Mouse (Mus musculus) thymus, adult 2 months (tissue): ENCODE measurements around the gene Krt24. TPM values are rescaled to one million over a fixed set of nuclear protein-coding genes. Genes with fewer than 3 reads are reported as not detected.

Source experiments
- DNase-seq: peaks from one replicate; pipeline ENCODE4 v3.0.0; 2021
- H3K27ac ChIP-seq: fragments of 200-500 bp; 2 replicates; pipeline ENCODE4 v1.5.1; 2012; ENCODE audit warnings: low read length, control low read depth; ENCODE audit not compliant: control insufficient read depth, insufficient read depth
- H3K27me3 ChIP-seq: fragments of 200-500 bp; 2 replicates; pipeline ENCODE4 v1.6.1; 2012; ENCODE audit warnings: mild to moderate bottlenecking, low read length, moderate library complexity, mixed read lengths; ENCODE audit not compliant: control insufficient read depth, insufficient read depth
- H3K36me3 ChIP-seq: fragments of 200-500 bp; 2 replicates; pipeline ENCODE4 v1.6.1; 2012; ENCODE audit warnings: mild to moderate bottlenecking, low read length, moderate library complexity; ENCODE audit not compliant: control insufficient read depth, insufficient read depth
- H3K4me1 ChIP-seq: fragments of 200-500 bp; replicated peaks from 2 replicates; pipeline ENCODE4 v1.6.1; 2012; ENCODE audit warnings: low read length; ENCODE audit not compliant: control insufficient read depth, insufficient read depth
- H3K4me3 ChIP-seq: fragments of 200-500 bp; 2 replicates; pipeline ENCODE4 v1.5.1; 2012; ENCODE audit warnings: mild to moderate bottlenecking, low read length, control low read depth, moderate library complexity; ENCODE audit not compliant: control insufficient read depth, insufficient read depth
- CTCF ChIP-seq: fragments of 200-500 bp; IDR thresholded peaks from 2 replicates; pipeline ENCODE4 v1.5.1; 2012; ENCODE audit warnings: mild to moderate bottlenecking, control low read depth, low read length, moderate library complexity, borderline replicate concordance; ENCODE audit not compliant: control insufficient read depth, poor library complexity, insufficient read depth; ENCODE audit errors: extremely low read depth
- POLR2A ChIP-seq: fragments of 200-500 bp; IDR thresholded peaks from 2 replicates; pipeline ENCODE4 v1.6.1; 2012; ENCODE audit warnings: mild to moderate bottlenecking, low read length, control low read depth, moderate library complexity; ENCODE audit not compliant: control insufficient read depth, poor library complexity, insufficient read depth; ENCODE audit errors: extremely low read depth
- WGBS: fragments of 180-500 bp; shearing (Covaris S2); methylation state at CpG from one replicate; pipeline ENCODE4 v1.1.7; 2018; 5-methylcytosine and 5-hydroxymethylcytosine counted together
- polyA plus RNA-seq: library from polyadenylated mRNA; depleted of rRNA; stranded (reverse); fragments of >200 nt; gene quantifications from 2 replicates; pipeline ENCODE4 v1.2.3, GENCODE M21; 2012

The Krt24 gene
- polyA plus RNA-seq, 1 experiment = 0.12 TPM

DNA sequence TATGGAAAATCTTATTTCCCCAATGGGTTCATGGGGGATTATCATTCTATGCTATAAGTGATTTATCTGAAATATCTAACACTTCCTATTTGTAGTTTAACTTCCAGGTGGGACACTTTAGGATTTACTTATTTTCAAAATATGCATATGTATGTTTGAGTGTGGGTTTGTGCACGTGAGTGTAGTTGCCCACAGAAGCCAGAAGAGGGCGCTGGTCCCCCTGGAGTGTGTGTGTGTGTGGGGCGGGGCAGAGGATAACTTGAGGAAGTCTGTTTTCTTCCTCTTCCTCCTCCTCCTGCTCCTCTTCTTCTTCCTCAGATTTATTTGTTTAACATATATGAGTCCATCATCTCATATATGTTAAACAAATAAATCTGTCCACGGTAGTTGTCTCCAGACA, 28.8 kb downstream of the Krt24 start:
- Histone ChIP-seq H3K36me3 (no peaks in the 10 kb centered on the region), H3K4me1 (peaks cover 8% of the 10 kb centered on the region), H3K4me3 (no peak overlapping the region), H3K27ac (no peak overlapping the region), H3K27me3 (no peaks in the 10 kb centered on the region)
- 85% methylated on average over 4 of the region's 4 CpGs for WGBS
- DNase-seq = no peak
- TF ChIP-seq CTCF = no peak

DNA sequence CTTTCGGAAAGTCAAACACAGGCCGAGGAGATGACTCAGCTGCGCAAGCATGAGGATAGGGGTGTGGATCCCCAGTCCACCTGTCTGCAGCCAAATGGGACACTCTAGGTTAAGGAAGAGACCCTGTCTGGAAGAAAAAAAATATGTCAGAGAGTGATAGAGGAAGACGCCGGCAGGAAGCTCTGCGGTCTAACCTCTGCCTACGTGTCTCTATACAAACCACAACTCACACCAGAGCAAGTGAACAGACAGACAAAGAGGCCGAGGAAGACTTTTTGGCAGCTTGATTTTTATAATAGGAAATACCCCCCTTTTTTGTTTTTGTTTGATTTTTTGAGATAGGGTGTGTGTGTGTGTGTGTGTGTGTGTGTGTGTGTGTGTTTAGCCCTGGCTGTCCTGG, 29.7 kb downstream of the Krt24 start:
- 40% methylated on average over 8 of the region's 8 CpGs for WGBS
- DNase-seq = peak; percentile 18
- peaks cover 8% of the 10 kb centered on the region for H3K4me1 ChIP-seq
- TF ChIP-seq POLR2A (no peak), CTCF (no peak)
- H3K27me3 ChIP-seq = no peaks in the 10 kb centered on the region
- no peak overlapping the region for H3K4me3 ChIP-seq
- H3K27ac ChIP-seq = no peak overlapping the region
- no peaks in the 10 kb centered on the region for H3K36me3 ChIP-seq

DNA sequence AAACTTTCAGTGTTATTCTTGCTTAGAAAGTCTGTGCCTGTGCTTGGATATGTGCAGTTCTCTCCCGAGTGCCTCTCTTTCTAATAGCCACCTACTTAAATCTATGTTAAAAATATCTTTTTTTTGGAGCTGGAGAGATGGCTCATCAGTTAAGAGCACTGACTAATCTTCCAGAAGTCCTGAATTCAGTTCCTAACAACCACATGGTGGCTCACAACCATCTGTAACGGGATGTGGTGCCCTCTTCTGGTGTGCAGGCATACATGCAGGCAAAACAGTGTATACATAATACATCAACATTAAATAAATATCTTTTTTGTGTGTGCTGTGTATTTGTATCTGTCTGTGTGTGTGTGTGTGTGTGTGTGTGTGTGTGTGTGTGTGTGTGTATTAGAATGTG, 31.2 kb downstream of the Krt24 start:
- Histone ChIP-seq H3K27me3 (no peaks in the 10 kb centered on the region), H3K36me3 (no peaks in the 10 kb centered on the region), H3K4me3 (no peak overlapping the region), H3K4me1 (peaks cover 8% of the 10 kb centered on the region), H3K27ac (no peak overlapping the region)
- TF ChIP-seq CTCF (no peak), POLR2A (no peak)
- no peak for DNase-seq
- WGBS = 79% methylated on average over 2 of the region's 2 CpGs

DNA sequence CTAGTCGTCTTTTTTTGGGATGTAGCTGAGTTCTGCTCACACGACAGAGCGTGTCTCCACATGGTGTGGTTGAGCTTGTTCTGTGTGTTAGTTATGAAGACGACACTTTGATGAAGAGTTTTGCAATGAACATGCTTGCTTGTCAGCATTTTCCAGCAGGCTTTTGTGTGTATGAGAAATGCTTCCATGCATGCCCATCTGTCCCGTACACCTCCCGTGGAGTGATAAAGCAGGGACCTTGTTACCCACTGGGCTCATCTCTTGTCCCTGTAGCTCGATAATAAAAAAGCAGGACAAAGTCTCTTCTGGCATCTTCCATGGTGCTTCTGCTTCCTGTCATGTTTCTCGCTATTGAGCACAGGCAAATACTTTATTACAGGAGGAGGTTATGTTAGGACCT, 32.4 kb downstream of the Krt24 start:
- Histone ChIP-seq H3K36me3 (no peaks in the 10 kb centered on the region), H3K27me3 (no peaks in the 10 kb centered on the region), H3K4me1 (peaks cover 8% of the 10 kb centered on the region), H3K4me3 (no peak overlapping the region), H3K27ac (no peak overlapping the region)
- WGBS = 71% methylated on average over 8 of the region's 8 CpGs
- DNase-seq = no peak
- no peak for TF ChIP-seq POLR2A
- TF ChIP-seq CTCF = no peak

DNA sequence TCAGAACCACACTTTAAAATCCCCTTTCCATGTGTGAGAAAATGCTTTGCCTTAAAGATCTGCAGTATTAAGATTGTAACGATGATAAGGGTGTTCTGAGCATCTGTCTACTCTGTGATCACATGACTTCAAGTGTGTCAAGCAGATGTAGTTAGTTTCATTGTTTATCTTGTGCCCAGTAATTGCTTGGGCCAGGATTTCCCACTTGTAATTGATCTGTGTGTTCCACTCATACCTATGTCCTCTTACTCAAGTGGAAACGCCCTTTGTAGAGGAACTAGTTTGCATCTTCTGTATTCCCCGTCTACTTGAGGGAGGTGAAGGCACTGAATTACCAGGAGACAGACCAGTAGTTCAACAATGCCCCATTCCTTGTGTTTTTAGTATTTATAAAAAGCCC, 34.4 kb downstream of the Krt24 start:
- DNase-seq = no peak
- Histone ChIP-seq H3K27me3 (no peaks in the 10 kb centered on the region), H3K27ac (no peak overlapping the region), H3K4me1 (peaks cover 8% of the 10 kb centered on the region), H3K36me3 (no peaks in the 10 kb centered on the region), H3K4me3 (no peak overlapping the region)
- no peak for TF ChIP-seq POLR2A
- no peak for TF ChIP-seq CTCF
- 48% methylated on average over 3 of the region's 3 CpGs for WGBS

DNA sequence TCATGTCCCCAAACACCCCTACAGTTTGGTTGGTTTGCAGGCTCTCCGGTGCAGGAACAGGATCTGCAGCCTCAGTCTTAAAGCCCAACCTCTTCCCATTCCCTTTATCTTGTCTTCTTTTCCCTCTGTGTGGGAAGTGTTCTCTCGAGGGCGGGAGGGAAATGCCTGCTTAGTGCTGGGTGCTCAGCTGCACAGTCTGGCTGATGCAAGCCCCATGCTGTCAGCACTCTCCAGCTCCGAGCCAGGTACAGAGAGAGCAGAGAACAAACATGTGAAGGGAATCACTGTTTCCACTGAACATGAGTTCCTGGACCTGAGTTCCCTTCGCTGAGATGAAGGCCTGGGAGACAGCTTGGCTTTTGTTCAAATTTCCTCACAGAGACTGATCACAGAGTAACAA, 34.8 kb downstream of the Krt24 start:
- no peak for TF ChIP-seq CTCF
- TF ChIP-seq POLR2A = no peak
- H3K4me1 ChIP-seq = peaks cover 6% of the 10 kb centered on the region
- H3K36me3 ChIP-seq = no peaks in the 10 kb centered on the region
- 68% methylated on average over 5 of the region's 5 CpGs for WGBS
- no peak for DNase-seq
- no peak overlapping the region for H3K4me3 ChIP-seq
- no peak overlapping the region for H3K27ac ChIP-seq
- H3K27me3 ChIP-seq = no peaks in the 10 kb centered on the region

- H3K27me3 ChIP-seq = 0 out of 2 replicates have a peak, but pooled peaks cover 2% of the 10 kb centered on the region
- H3K36me3 ChIP-seq = no peaks in the 10 kb centered on the region
- H3K4me3 ChIP-seq = no peak overlapping the region
- no peaks in the 10 kb centered on the region for H3K4me1 ChIP-seq
- peak; percentile 27 for DNase-seq
- H3K27ac ChIP-seq = no peak overlapping the region
- 68% methylated on average over 4 of the region's 4 CpGs for WGBS
- TF ChIP-seq POLR2A = no peak
- TF ChIP-seq CTCF = no peak
Measured at GRCm38 (mm10) chr11:99249115-99249514, 35.9 kb downstream of the Krt24 start.
